Mouse (Mus musculus) ES-E14 (cell line): ENCODE data around the gene St6galnac5.

Experiments used
- CHD2 ChIP-seq: IDR thresholded peaks from 2 replicates; pipeline ENCODE4 v1.6.1; 2014; ENCODE audit warnings: mild to moderate bottlenecking, low read depth, low read length, inconsistent platforms
- HCFC1 ChIP-seq: IDR thresholded peaks from 2 replicates; pipeline ENCODE4 v1.6.1; 2012; ENCODE audit warnings: low read length, inconsistent platforms, borderline replicate concordance; ENCODE audit not compliant: insufficient read depth
- MAFK ChIP-seq: IDR thresholded peaks from 2 replicates; pipeline ENCODE4 v1.6.1; 2014; ENCODE audit warnings: mild to moderate bottlenecking, low read depth, low read length, inconsistent platforms; ENCODE audit not compliant: insufficient read depth
- ZC3H11A ChIP-seq: IDR thresholded peaks from 2 replicates; pipeline ENCODE4 v1.6.1; 2012; ENCODE audit warnings: low read depth, mild to moderate bottlenecking, inconsistent platforms, low read length, borderline replicate concordance
- ZNF384 ChIP-seq: IDR thresholded peaks from 2 replicates; pipeline ENCODE4 v1.6.1; 2012; ENCODE audit warnings: low read depth, low read length, inconsistent platforms

DNA sequence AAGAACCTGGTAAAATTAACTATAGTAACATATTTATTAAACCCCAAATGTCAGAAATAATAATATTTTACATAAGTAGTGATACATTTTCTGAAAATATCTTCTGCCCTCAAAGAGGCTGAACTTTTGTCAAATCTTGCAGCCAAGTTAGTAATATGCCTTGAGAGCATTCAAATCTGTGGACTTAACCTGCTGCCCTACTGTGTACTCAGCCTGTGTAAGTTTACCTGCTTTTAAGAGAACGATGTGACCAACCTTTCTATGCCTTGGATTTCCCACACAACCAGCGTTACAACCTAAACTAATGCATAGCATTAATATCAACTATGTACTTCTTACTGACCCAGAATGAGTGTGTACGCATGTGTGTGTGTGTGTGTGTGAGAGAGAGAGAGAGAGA is 48.3 kb downstream of the St6galnac5 start:
- TF ChIP-seq ZNF384 (no peak), HCFC1 (no peak), ZC3H11A (no peak), MAFK (no peak), CHD2 (no peak)
